Mouse (Mus musculus): ENCODE measurements around the gene Olfr307. TPM values are rescaled to one million over a fixed set of nuclear protein-coding genes. Genes with fewer than 3 reads are reported as not detected.
"Not testable (repeated sequence)": the region's sequence is repeated elsewhere in the genome, so short reads cannot be mapped to it uniquely, and the experiment has no call there.

Gene Olfr307
- total RNA-seq (2021): not detected

DNA sequence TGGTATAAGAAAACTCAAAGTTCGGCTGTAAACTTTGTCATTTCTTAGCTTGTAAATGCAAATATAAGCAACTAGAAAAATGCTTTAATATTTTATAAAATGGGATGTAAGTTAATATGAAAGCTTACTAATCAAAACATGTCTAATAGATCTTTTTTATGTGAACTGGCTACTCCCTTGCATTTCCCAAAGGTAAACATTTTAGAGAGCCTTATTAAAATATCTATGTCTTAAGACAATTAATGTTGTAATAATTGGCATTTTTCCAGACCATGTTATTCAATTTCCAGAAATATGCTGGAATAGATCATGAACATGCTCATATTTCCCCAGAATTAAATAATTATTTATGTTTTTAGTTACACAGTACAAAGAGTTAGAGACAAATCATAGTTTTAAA is at the start of gene Olfr307:
Gene Olfr307, minus strand, starts transcription at position 101 of the 400 bp plus-strand sequence.
- intact Hi-C loops (cut with DNase I): no loop called here
- DNase-seq: no peak

DNA sequence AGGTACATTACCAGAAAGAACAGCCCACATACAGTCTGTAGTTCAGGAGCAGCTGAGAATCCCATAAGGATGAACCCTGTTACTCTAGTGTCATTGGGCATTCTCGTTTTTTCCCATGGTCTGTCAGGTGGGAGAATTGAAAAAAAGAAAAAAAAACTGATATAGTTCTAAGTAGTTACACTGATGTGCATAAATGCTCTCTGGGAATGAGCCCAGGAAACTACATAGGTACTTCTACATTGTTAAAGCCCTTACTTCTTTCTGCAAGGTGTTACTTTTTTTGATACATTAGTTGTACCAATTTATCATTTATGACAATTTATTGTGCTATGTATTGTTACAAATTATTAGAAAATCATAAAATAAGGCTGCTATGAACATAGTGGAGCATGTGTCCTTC is 49.2 kb upstream of the Olfr307 start, which contains the start of gene Olfr304:
Gene Olfr304, minus strand, starts transcription at position 101 of the 400 bp plus-strand sequence.
- no peak for DNase-seq

DNA sequence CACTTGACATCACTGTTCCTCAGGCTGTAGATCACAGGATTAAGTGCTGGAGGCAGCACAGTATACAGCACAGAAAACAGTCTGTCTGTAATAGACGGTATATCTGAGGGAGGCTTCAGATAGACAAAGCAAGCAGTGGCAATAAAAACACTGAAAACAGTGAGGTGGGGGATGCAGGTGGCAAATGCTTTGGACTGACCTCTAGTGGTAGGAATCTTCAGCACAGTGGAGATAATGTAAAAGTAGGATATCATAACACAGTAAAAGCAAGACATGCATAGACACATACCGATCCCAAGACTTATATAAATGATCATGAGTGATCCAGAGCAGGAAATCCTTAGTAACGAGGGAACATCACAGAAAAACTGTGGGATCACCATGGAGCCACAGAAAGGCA is 48.4 kb upstream of the Olfr307 start:
- intact Hi-C loops (cut with DNase I): no loop called here
- no peak for DNase-seq

More for the DNA sequence above, 49.2 kb upstream of the Olfr307 start, which contains the start of gene Olfr304:
- intact Hi-C loops (cut with DNase I): no loop called here

DNA sequence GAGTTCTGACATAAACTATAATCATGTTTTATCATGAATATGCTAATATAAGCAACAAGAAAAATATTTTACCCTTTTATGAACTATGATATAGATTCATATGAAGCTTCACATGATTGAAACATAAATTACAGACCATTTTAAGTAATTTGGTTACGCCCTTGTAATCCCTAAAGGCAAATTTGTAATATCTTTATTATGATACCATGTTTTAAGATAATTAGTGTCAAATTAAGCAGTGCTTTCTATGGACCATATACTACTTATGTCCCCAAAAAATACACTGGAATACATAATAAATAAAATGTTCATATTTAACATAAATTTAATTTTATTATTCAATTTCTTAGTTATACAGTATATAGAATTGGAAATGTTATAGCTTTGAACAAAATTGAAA is 29.4 kb upstream of the Olfr307 start, which contains the start of gene Olfr305:
Gene Olfr305, minus strand, starts transcription at position 101 of the 400 bp plus-strand sequence.
- no peak for DNase-seq
- intact Hi-C loops (cut with DNase I): no loop called here

DNA sequence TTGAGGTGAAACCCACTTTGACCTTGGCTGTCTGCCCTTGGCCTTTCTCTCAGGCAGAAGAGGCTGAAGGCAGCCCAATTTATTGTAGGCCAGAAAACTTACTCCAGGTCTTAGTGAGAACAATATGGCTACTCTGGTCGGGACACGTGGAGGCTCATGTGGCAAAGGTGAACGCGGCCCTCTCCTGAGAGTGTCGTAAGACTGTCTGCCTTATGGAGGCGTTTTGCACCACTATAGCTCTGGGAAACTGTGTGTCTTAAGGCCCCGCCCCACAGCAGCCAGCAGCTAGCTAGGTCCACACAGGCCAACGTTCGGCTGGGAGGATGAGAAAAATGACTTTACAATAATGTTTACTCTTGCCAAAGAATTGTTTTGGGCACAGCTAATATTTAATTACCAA is 8.9 kb upstream of the Olfr307 start:
- intact Hi-C loops (cut with DNase I): not testable (repeated sequence)

DNA sequence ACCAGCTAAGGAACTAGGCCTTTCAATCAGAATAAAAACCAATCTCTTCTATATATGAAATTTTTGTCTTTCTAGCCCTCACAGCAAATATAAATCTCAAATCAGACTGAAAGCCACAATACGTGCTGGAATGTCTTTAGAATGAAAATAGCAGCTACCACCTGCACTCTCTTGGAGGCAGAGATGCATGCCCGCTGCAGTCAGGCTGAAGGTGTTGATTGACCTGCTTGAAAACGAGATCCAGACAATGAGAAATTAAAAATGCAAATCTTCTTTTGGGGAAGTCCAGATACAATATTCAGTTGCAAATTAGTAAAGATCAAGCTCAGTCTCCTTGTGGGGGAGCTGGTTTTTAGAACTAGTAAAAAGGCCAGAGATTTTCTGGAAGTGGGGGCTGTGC is 6.9 kb upstream of the Olfr307 start:
- intact Hi-C loops (cut with DNase I): no loop called here
- DNase-seq: no peak

More for the DNA sequence above, 8.9 kb upstream of the Olfr307 start:
- DNase-seq: not testable (repeated sequence)

DNA sequence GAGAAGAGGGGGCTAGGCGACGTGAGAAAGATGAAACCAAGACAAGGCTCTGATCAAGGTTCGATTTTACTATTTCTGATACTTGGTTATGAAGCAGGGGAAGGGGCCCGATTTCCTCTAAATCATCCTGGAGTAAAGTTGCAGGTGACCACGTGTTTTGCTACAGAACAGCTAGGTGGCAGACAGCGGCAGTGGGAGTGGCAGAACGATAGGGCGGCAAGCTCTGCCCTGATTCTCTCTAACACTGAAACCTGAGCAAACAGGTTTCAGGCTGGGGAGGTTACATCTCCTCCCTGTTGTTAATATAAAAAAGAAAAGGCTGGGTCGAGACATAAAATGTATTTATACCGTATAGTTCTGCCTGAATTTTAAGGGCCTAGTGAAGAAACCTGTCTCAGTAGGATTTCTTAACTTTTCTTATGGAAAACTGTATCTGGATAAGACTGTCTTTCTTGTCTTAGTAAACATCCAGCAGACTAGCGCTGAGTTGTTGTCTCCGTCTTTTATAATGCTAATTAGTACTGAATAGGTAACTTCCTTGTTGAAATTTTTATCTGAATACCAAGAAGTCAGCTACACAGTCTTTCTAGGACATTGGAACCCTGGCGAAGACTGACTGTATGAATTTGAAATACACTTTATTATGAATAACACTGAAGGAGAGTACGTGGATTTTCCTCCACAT is 5.6 kb upstream of the Olfr307 start:
- intact Hi-C loops (cut with DNase I): no loop called here
- DNase-seq: no peak

DNA sequence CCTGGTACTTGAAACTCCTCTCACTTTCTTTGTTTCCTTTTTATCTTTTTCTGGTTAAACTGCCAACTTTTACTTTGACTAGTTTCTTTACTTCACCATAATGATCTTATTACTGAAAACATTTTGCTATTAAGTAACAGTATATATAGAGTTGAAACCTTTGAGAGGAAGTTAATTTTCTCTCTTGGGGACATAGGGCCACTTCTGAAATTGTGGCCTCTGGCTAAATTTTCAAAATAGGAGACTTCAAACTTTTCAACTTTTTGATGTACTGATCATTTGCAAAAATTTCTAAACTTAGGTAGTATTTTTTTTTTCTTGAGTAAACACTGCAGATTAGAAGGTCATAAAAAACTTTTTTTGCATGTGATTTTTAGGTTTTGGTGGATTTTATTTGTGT is 11.9 kb downstream of the Olfr307 start, which contains the start of gene Olfr308:
Gene Olfr308, minus strand, starts transcription at position 101 of the 400 bp plus-strand sequence.
- intact Hi-C loops (cut with DNase I): no loop called here
- no peak for DNase-seq

DNA sequence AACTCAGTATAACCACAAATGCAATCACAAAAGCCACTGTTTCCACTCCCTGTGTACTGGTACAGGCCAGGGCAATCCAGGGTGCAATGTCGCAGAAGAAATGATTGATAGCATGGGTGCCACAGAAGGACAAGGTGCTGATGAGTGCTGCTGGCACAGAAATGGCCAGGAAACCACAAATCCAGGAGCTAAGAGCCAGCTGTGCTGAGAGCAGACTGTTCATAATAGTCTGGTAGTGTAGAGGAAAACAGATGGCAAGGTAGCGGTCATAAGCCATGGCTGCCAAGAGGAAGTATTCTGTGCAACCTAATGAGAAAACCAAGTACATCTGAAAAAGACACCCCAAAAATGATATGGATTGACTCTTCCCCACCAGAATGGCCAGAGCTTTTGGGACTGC is 16.1 kb downstream of the Olfr307 start:
- no peak for DNase-seq
- intact Hi-C loops (cut with DNase I): no loop called here

DNA sequence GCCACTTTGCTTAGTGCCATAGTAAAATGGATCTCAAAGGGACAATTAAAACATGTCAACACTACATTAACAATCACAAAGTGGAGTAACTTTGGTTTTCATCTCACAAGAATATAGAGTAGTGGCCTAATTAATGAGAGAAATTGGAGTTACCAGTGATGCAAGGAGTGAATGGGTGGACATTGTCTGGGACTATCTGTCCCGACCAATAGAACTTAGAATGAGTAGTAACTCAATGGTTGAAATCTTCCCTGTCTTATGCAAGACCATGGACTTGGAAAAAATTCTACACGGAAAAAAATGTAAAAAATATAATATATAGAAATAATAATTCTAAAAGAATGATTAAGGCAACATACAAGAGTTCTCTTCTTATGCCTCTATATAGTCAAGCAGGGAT is 23.8 kb downstream of the Olfr307 start, which contains the start of gene Olfr309:
Gene Olfr309, minus strand, starts transcription at position 101 of the 400 bp plus-strand sequence.
- no peak for DNase-seq
- intact Hi-C loops (cut with DNase I): no loop called here

Small RNA genes lying within 50 kb of the gene (microRNA-seq; reads per million reads assigned to microRNA genes)
- gene Gm23192: not detected

Other genes starting within 250 kb of the Olfr307 start
- gene Vmn2r75, start 165.8 kb downstream of the Olfr307 start, total RNA-seq (2021): not detected
- gene Vmn2r76, start 91.3 kb downstream of the Olfr307 start, total RNA-seq (2021): not detected
- gene Olfr310, start 60.4 kb downstream of the Olfr307 start, total RNA-seq (2021): not detected
- gene Olfr309, start 23.9 kb downstream of the Olfr307 start, total RNA-seq (2021): not detected
- not detected for gene Olfr308, start 12.0 kb downstream of the Olfr307 start, total RNA-seq (2021)
- gene Olfr305, start 29.3 kb upstream of the Olfr307 start, total RNA-seq (2021): not detected
- gene Olfr304, start 49.1 kb upstream of the Olfr307 start, total RNA-seq (2021): not detected
- not detected for gene Olfr303, start 60.2 kb upstream of the Olfr307 start, total RNA-seq (2021)
- not detected for gene Olfr301, start 66.3 kb upstream of the Olfr307 start, total RNA-seq (2021)
- not detected for gene Olfr299, start 122.3 kb upstream of the Olfr307 start, total RNA-seq (2021)
- not detected for gene Olfr298, start 154.9 kb upstream of the Olfr307 start, total RNA-seq (2021)
- not detected for gene Olfr297, start 182.4 kb upstream of the Olfr307 start, total RNA-seq (2021)
- gene Olfr295, start 246.3 kb upstream of the Olfr307 start, total RNA-seq (2021): not detected

All from left cerebral cortex, postnatal 4 days (tissue).